Mouse (Mus musculus) T-helper 17 cell (primary cell): Measurements from ENCODE around the gene Arpin.

Experiments
- in situ Hi-C, 2 experiments: fragments of 300-600 bp; cut with MboI, MseI; formaldehyde crosslinking; loops; 1 replicate in 1 of 2; 2 replicates in 1 of 2; pipeline ENCODE4 v1.15.1; 2025; ENCODE audit warnings: high pct_unique_total_duplicates in 2 of 2

The Arpin gene

DNA sequence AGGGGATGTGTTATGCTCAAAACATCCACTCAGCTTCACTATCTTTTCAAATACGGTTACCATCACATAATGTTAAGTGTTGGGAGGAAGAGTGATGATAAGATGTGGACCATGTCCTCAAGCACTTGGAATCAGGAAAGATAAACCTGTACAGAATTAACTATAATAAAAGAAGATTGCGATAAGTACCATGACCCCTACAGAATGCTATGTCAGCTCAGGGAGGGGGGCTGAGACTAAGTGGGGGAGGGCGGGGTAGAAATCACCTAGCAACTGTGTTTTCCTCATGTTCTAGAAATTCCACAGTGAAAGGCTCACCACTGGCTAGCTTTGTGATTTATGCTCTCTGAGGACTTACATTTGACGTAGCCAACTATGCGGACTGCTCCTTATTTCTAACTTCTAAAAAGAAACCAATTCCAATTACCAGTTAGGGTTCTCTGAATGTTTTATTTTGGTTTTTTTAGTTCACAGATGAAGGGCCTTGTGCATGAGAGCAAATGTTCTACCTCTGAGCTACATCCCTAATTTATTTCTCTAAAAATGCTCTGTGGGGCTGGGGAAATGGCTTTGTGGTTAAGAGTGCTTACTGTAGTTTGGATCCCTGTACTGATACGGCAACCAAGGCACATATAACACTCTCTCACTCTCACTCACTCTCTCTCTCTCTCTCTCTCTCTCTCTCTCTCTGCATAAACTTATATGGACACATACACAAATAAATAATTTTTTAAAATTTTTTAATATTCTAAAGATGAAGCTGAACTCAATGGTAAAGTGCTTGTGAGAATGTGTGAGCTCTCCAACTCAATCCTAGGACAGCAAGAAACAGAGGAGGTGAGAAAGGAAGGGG is 42.4 kb downstream of the Arpin start:
- in situ Hi-C loops: no loop called here

DNA sequence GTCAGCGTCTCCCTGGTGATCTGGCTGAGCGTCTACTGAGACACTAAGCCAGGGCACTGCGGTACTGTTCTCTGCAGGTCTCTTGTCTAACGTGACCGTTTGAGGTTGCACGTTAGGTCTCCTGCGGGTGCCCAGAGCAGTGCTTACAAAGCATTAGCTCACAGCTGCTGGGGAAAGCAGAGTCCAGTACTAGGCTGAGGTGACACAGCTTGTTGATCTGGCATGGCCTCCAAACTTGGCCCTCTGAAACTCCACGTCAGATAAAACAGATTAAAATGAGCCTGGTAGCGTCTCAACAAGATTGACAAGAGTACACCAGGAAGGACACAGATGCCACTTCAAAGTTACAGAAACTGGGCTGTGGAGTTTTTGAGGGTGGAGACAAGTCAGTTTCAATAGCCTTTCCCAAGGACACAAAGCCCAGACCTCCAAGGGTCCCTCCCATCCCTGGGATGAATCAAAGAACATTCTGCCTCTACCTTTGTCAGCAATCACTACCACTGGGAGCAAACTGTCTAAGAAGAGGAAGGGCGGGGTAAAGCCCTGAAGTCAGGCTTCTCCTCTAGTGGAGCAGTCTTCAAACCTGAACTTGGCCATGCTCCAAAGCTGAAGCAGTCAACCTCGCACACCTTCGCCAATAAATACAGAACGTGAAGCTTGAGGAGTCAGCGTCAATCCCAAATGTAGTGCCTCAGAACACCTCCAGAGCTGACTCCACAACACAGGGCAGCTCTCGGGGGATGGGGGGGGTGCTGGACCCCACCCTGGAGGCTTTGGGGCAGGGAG is 44.5 kb downstream of the Arpin start:
- in situ Hi-C loops: no loop called here

DNA sequence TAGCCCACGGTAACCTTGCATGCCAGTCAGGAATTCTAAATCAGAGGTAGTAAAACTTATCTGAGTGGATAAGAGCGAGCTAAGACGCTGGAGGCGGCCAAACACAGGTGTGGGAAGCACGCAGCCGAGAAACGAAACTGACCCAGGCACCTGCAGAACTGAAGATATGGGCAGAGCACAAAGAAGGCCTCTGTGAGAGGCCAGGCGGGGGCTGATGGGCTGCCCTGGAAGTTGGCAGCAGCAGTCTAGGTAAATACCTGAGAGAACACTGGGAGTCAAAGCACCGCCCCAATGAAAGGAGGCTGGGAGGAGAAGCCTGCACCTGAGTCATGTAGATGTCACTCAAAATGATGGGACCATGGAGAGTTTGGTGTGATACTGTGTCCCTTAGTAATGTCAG is 46.6 kb downstream of the Arpin start:
- in situ Hi-C loops: no loop called here

DNA sequence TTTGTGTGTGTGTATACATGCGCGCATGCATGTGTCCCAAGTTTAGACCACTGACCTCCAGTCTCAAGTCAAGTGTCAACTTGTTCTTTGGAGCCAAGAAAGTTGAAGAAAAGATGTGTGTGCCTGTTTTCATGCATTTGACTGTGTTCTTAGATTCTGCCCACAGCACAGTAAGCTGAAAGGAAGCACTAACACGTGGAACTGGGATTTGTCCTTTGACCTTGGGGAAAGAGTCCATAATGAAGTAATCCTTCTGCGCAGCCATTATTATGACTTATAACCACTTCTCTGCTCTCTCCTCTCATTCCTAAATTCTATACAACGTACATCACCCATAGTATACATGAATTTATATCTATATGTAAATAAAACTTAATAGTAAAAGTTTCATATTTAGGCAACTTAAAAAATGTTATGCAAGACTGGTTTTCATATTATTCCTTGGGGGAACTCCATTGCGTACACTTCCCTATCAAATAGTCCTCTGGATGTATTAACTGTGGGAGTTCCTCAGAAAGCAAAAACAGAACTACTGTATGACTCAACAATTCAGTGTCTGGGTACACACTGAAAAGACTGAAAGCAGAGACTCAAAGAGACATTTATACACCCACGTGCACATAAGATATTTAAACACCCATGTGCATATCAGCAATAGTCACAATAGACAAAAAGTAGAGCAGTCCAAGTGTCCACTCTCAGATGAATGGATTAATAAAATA is 51.4 kb downstream of the Arpin start:
- in situ Hi-C loops: no loop called here

DNA sequence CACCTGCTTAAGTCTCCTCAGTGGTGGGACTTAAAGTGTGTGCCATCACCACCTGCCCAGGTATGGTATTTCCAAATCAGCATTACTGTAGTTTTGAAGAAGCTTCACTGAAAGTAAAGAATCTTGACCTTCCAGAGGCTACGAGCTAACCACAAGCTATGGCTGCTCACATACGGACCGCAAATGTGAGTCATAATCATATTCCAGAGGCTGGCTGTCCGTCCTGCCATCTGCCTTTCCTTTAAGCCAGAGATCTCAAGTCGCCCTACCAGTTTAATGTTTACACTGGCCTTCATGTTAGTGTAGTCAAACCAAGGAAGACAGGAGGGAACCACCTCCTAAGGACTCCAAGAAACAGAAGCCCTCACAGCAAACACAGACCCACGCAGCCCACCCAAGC is 53.3 kb downstream of the Arpin start:
- in situ Hi-C loops: no loop called here

DNA sequence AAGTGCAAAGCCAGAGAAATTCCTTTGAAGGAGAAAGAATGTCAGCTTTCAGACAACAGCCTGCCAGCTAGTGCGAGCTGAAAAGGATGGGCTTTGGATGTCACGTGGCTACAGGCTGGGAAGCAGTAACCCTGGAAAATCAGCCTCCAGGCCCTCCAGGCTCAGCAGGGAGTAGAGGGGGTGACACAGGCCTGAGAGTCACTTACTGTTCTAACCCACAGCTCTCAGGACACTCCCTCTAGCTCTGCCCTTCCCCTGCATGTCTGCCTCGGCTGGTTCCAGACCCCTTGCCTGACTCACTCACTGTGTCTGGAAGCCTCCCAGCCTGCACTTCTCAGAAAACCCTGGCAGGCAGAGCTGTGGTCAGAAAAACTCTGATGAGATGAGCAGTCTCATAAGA is 54.2 kb downstream of the Arpin start:
- in situ Hi-C loops: no loop called here

DNA sequence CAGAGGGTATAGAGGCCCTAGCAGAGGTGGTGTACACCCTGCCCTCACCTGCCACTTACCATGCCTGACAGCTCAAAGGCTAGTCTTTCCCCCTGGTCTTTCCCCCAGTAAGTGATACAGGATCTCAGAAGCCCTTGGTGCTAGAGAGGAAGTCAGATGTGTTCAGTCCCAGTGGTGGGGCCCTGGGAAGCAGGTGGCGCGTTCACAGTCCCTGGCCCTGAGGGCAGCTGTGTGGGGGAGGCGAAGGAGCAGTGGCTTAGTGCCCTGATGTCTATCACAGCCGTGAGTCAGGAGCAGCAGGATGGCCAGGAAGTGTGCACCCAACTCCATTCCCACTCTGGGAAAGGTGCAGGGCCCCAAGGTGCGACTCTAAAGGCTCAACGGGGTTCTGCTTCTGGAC is 55.1 kb downstream of the Arpin start:
- in situ Hi-C loops: no loop called here

DNA sequence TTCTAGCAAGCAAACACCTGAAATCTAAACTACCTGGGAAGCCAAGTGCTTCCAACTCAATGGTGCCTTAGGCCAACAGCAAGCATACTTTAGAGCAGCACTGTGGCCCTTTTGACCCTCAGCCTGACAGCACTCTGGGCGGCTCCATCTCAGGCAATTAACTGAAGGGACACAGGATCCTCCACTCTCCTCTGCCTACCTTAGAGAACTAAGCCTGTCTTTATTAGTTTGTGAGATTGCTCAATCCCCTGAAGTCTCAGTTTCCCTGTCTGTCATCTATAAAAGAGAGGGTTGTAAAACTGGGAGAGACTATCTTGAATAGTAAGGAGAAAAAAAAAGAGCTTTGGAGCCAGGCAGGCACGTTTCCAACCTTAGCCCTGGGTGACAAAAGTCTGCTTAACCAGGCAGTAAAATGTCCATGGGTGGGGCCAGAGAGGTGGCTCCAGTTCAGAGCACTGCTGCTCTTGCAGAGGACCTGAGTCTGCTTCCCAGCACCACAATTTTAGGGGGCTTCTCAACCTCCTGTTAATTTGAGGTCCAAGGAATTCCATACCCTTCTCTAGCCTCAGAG is 56.6 kb downstream of the Arpin start:
- in situ Hi-C loops: no loop called here
